Mouse (Mus musculus) hindbrain, embryonic 13.5 days (tissue): ENCODE data around the gene Tfpi. TPM values are rescaled to one million over a fixed set of nuclear protein-coding genes. Genes with fewer than 3 reads are reported as not detected.
A peak's percentile ranks its signal among the peaks of the same experiment; 100 is the strongest.
"Not testable (repeated sequence)": the region's sequence is repeated elsewhere in the genome, so short reads cannot be mapped to it uniquely, and the experiment has no call there.

Experiments
- ATAC-seq: fragments of 200-750 bp; cut with Nextera tagmentation; 2 replicates; pipeline ENCODE4 v1.8.0; 2017; ENCODE audit warnings: moderate TSS enrichment; ENCODE audit not compliant: low FRiP score
- H3K27ac ChIP-seq: fragments of 300-500 bp; sonication (generic); 2 replicates; pipeline ENCODE4 v1.5.1; 2015; ENCODE audit warnings: inconsistent platforms, mild to moderate bottlenecking, moderate library complexity
- H3K27me3 ChIP-seq: fragments of 300-500 bp; sonication (generic); 2 replicates; pipeline ENCODE4 v1.6.1; 2015; ENCODE audit warnings: mild to moderate bottlenecking, inconsistent platforms
- H3K36me3 ChIP-seq: fragments of 300-500 bp; sonication (generic); 2 replicates; pipeline ENCODE4 v1.6.1; 2015; ENCODE audit warnings: mild to moderate bottlenecking, inconsistent platforms
- H3K4me1 ChIP-seq: fragments of 300-500 bp; sonication (generic); replicated peaks from 2 replicates; pipeline ENCODE4 v1.6.1; 2015; ENCODE audit warnings: inconsistent platforms
- H3K4me2 ChIP-seq: fragments of 300-500 bp; sonication (generic); 2 replicates; pipeline ENCODE4 v1.6.1; 2015; ENCODE audit warnings: inconsistent platforms, mild to moderate bottlenecking, moderate library complexity
- H3K4me3 ChIP-seq: fragments of 300-500 bp; sonication (generic); 2 replicates; pipeline ENCODE4 v1.5.1; 2015; ENCODE audit warnings: mild to moderate bottlenecking, inconsistent platforms
- H3K9ac ChIP-seq: fragments of 300-500 bp; sonication (generic); 2 replicates; pipeline ENCODE4 v1.6.1; 2015; ENCODE audit warnings: mild to moderate bottlenecking, inconsistent platforms
- H3K9me3 ChIP-seq: fragments of 300-500 bp; sonication (generic); 2 replicates; pipeline ENCODE4 v1.6.1; 2016; ENCODE audit warnings: inconsistent platforms
- WGBS: fragments of 180-500 bp; shearing (Covaris S2); methylation state at CpG from one replicate; pipeline ENCODE4 v1.1.7; 2015; 5-methylcytosine and 5-hydroxymethylcytosine counted together
- polyA plus RNA-seq: library from polyadenylated mRNA; unstranded; fragments of >200 nt; fragmentation: Nextera tagmentation; extraction: Ambion mirVana; gene quantifications from 2 replicates; pipeline ENCODE4 v1.2.1, GENCODE M21; 2015

Gene Tfpi
- polyA plus RNA-seq, result 19.7 and 22.1 TPM in 2 replicates

- H3K4me2 ChIP-seq, result peak within 1 kb of the TSS; percentile 19; the same call in 1 of the 2 replicates
- peak within 1 kb of the TSS; percentile 5; the same call in 1 of the 2 replicates for H3K4me3 ChIP-seq
- H3K27ac ChIP-seq, result no peak within 1 kb of the TSS; the same call in 1 of the 2 replicates
- no peaks in the 10 kb centered on the region for H3K27me3 ChIP-seq
- no peak for ATAC-seq
- no peaks in the 10 kb centered on the region for H3K9me3 ChIP-seq
- H3K36me3 ChIP-seq, result no peaks in the 10 kb centered on the region
- no peaks in the 10 kb centered on the region; the same call in 1 of the 2 replicates for H3K4me1 ChIP-seq
- 77% methylated on average over 4 of the region's 4 CpGs for WGBS
- H3K9ac ChIP-seq, result no peak within 1 kb of the TSS
These were observed at the start of gene Tfpi for GRCm38 (mm10) chr2:84476577-84476976. Gene Tfpi (minus strand): TSS chr2:84476775.

DNA sequence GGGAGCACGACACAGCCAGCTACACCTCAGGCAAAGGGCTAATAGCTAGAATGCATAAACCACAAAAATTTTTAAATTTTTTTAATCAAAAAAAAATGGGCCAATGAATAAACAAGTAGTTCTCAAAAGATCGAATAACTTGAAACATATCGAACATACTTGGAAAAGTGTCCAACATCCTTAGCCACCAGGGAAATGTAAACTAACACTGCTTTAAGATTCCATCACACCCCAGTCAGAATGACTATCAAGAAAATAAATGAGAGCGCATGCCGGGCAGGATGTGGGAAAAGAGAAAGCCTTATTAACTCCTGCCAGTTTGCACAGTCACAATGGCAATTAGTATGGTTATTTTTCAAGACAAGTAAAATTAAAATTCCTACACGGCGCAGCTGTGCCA is 49.6 kb upstream of the Tfpi start:
- ATAC-seq, result no peak
- Histone ChIP-seq H3K9me3 (no peaks in the 10 kb centered on the region), H3K9ac (no peak overlapping the region), H3K4me1 (no peaks in the 10 kb centered on the region), H3K36me3 (no peaks in the 10 kb centered on the region), H3K4me3 (no peak overlapping the region), H3K4me2 (no peak overlapping the region), H3K27me3 (no peaks in the 10 kb centered on the region), H3K27ac (no peak overlapping the region)
- 76% methylated on average over 7 of the region's 7 CpGs for WGBS

- ATAC-seq, result no peak
- no peak overlapping the region for H3K4me2 ChIP-seq
- no peaks in the 10 kb centered on the region for H3K4me1 ChIP-seq
- no peaks in the 10 kb centered on the region for H3K9me3 ChIP-seq
- H3K4me3 ChIP-seq, result no peak overlapping the region
- 84% methylated on average over 6 of the region's 6 CpGs for WGBS
- no peaks in the 10 kb centered on the region for H3K27me3 ChIP-seq
- H3K9ac ChIP-seq, result no peak overlapping the region
- no peak overlapping the region for H3K27ac ChIP-seq
- no peaks in the 10 kb centered on the region for H3K36me3 ChIP-seq
These were observed 49.2 kb upstream of the Tfpi start for GRCm38 (mm10) chr2:84525806-84526205.

DNA sequence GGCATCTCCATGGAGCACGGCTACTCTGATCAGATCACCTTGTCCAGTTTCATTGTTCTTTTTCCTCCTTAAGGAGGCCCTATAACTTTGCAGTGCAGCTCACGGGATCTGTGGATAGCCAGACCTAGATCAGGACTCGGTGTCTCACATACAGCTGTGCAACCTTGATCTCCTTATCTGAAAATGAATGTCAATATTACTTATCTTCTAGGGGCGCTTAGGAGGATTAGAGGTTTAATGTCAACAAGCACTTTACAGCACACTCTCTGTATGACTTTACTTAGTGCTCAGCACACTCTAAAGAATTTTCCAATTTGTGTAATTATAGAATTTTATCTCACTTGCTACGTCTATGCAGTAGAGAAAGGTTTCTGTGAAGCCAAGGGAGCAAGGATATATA is 48.5 kb upstream of the Tfpi start:
- WGBS, result 90% methylated on average over 5 of the region's 5 CpGs
- no peaks in the 10 kb centered on the region for H3K27me3 ChIP-seq
- ATAC-seq, result no peak
- H3K27ac ChIP-seq, result no peak overlapping the region
- no peaks in the 10 kb centered on the region for H3K4me1 ChIP-seq
- no peaks in the 10 kb centered on the region for H3K36me3 ChIP-seq
- no peak overlapping the region for H3K4me3 ChIP-seq
- no peak overlapping the region for H3K9ac ChIP-seq
- H3K9me3 ChIP-seq, result no peaks in the 10 kb centered on the region
- no peak overlapping the region for H3K4me2 ChIP-seq

GRCm38 (mm10) chr2:84523994-84524393 is 47.4 kb upstream of the Tfpi start:
- Histone ChIP-seq H3K27me3 (no peaks in the 10 kb centered on the region), H3K4me1 (no peaks in the 10 kb centered on the region), H3K9ac (no peak overlapping the region), H3K9me3 (no peaks in the 10 kb centered on the region), H3K4me2 (no peak overlapping the region), H3K36me3 (no peaks in the 10 kb centered on the region), H3K4me3 (no peak overlapping the region), H3K27ac (no peak overlapping the region)
- no peak for ATAC-seq
- WGBS, result 90% methylated on average over 6 of the region's 6 CpGs

DNA sequence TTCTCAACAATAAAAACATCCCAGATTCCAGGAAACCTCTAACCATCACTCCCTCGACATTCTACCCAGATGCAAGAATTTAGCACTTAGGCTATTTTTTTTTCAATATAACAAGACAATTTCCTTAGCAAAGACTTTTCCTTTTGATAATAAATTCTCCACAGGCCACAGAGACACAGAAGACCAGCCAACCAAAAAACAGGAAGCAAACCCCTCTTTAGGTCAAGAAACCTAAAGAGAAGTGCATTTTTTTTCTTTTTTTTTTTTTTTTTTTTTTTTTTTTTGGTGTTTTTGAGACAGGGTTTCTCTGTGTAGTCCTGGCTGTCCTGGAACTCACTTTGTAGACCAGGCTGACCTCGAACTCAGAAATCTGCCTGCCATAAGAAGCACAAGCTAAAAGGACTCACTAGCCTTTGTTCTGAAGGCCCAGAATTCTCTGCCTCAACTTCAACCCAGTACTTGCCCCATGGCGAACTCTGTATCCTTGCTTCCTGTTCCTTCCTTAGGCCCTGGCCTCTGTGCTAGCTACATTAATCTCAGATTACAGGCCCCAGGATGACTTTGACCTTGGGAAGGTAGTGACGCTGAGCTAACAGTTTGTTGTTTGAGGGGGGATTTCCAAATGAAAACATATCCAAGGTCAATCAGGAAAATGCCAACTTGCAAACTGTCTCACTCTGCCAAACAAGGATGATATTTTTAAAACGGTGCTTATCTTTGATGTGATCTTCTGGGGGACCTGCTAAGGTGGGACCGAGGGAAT is 46.7 kb upstream of the Tfpi start:
- H3K4me2 ChIP-seq, result no peak overlapping the region
- H3K27me3 ChIP-seq, result no peaks in the 10 kb centered on the region
- no peaks in the 10 kb centered on the region for H3K36me3 ChIP-seq
- H3K27ac ChIP-seq, result no peak overlapping the region
- 81% methylated on average over 6 of the region's 6 CpGs for WGBS
- H3K9me3 ChIP-seq, result no peaks in the 10 kb centered on the region
- H3K9ac ChIP-seq, result no peak overlapping the region
- no peak for ATAC-seq
- H3K4me1 ChIP-seq, result no peaks in the 10 kb centered on the region
- H3K4me3 ChIP-seq, result no peak overlapping the region

GRCm38 (mm10) chr2:84519514-84520067 is 43.0 kb upstream of the Tfpi start:
- WGBS, result 77% methylated on average over 12 of the region's 12 CpGs
- no peak overlapping the region for H3K27ac ChIP-seq
- H3K9me3 ChIP-seq, result no peaks in the 10 kb centered on the region
- ATAC-seq, result no peak
- H3K27me3 ChIP-seq, result no peaks in the 10 kb centered on the region
- H3K4me2 ChIP-seq, result no peak overlapping the region
- no peaks in the 10 kb centered on the region for H3K4me1 ChIP-seq
- H3K9ac ChIP-seq, result no peak overlapping the region
- H3K4me3 ChIP-seq, result no peak overlapping the region
- no peaks in the 10 kb centered on the region for H3K36me3 ChIP-seq

DNA sequence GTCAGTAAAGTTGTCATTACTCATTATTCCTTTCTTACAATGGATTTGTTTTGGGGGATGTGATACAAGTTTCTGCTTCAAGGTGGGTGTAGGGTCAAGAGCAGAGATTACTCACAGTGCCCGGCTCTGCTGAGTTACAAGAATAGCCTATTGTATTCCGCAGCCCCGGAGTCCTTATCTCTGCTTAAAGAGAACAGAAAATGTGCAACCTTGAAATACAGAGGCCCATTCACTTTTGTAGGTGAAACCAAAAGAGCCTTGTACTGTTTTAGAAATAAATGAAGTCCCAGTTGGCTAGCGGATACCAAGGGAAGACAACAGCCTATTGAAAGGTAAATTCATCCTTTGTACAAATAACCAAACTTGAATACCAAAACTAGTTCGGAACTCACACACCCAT is 42.2 kb upstream of the Tfpi start:
- H3K4me2 ChIP-seq, result no peak overlapping the region
- no peaks in the 10 kb centered on the region for H3K36me3 ChIP-seq
- 66% methylated on average over 5 of the region's 5 CpGs for WGBS
- H3K4me3 ChIP-seq, result no peak overlapping the region
- no peak for ATAC-seq
- H3K27me3 ChIP-seq, result no peaks in the 10 kb centered on the region
- H3K27ac ChIP-seq, result no peak overlapping the region
- H3K4me1 ChIP-seq, result no peaks in the 10 kb centered on the region
- no peaks in the 10 kb centered on the region for H3K9me3 ChIP-seq
- H3K9ac ChIP-seq, result no peak overlapping the region

DNA sequence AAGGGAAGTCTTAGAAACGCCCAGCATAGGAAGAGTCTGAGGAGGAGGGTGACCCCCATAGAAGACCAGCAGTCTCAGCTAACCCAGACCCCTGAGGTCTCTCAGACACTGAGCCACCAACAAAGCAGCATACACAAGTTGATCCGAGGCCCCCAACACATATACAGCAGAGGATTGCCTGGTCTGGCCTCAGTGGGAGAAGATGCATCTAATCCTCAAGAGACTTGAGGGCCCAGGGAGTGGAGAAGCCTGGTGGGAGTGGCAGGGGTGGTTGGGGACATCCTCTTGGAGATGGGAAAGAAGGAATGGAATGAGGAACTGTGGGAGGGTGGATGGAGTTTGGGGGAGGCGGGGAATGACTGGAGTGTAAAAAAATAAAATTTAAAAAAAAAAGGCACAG is 36.7 kb upstream of the Tfpi start:
- Histone ChIP-seq H3K4me1 (no peaks in the 10 kb centered on the region), H3K4me3 (no peak overlapping the region), H3K9ac (no peak overlapping the region), H3K27me3 (no peaks in the 10 kb centered on the region), H3K36me3 (no peaks in the 10 kb centered on the region), H3K9me3 (no peaks in the 10 kb centered on the region), H3K4me2 (no peak overlapping the region), H3K27ac (no peak overlapping the region)
- no peak for ATAC-seq
- 89% methylated on average over 3 of the region's 3 CpGs for WGBS

- Histone ChIP-seq H3K4me2 (no peak overlapping the region), H3K27ac (no peak overlapping the region)
- WGBS, result 70% methylated on average over 2 of the region's 2 CpGs
These were observed 34.9 kb upstream of the Tfpi start for GRCm38 (mm10) chr2:84511508-84511907.

GRCm38 (mm10) chr2:84511036-84511435 is 34.5 kb upstream of the Tfpi start:
- Histone ChIP-seq H3K4me3 (no peak overlapping the region), H3K4me1 (no peaks in the 10 kb centered on the region), H3K4me2 (no peak overlapping the region), H3K27ac (no peak overlapping the region), H3K9ac (no peak overlapping the region), H3K9me3 (no peaks in the 10 kb centered on the region), H3K27me3 (no peaks in the 10 kb centered on the region), H3K36me3 (no peaks in the 10 kb centered on the region)
- no peak for ATAC-seq
- WGBS, result 93% methylated on average over 4 of the region's 4 CpGs

More at GRCm38 (mm10) chr2:84511508-84511907, 34.9 kb upstream of the Tfpi start:
- Histone ChIP-seq H3K9me3 (no peaks in the 10 kb centered on the region), H3K4me1 (no peaks in the 10 kb centered on the region), H3K27me3 (no peaks in the 10 kb centered on the region), H3K4me3 (no peak overlapping the region), H3K9ac (no peak overlapping the region), H3K36me3 (no peaks in the 10 kb centered on the region)
- no peak for ATAC-seq

- H3K9me3 ChIP-seq, H3K27me3 ChIP-seq, H3K4me1 ChIP-seq, H3K36me3 ChIP-seq, H3K4me3 ChIP-seq: not testable (repeated sequence)
- H3K4me2 ChIP-seq, result peak overlapping the region; percentile 40
- 27% methylated on average over 6 of the region's 11 CpGs for WGBS
- peak; percentile 86 for ATAC-seq
- peak overlapping the region; percentile 44; the same call in 1 of the 2 replicates for H3K27ac ChIP-seq
- peak overlapping the region; percentile 29; the same call in 1 of the 2 replicates for H3K9ac ChIP-seq
These were observed 28.4 kb upstream of the Tfpi start for GRCm38 (mm10) chr2:84504954-84505394.

GRCm38 (mm10) chr2:84504285-84504684 is 27.7 kb upstream of the Tfpi start:
- Histone ChIP-seq H3K9me3 (no peaks in the 10 kb centered on the region), H3K4me1 (peaks cover 2% of the 10 kb centered on the region; the same call in 1 of the 2 replicates), H3K4me3 (no peak overlapping the region), H3K9ac (no peak overlapping the region), H3K27me3 (no peaks in the 10 kb centered on the region), H3K4me2 (no peak overlapping the region), H3K27ac (no peak overlapping the region), H3K36me3 (no peaks in the 10 kb centered on the region)
- WGBS, result 73% methylated on average over 4 of the region's 4 CpGs
- no peak for ATAC-seq
